Mouse (Mus musculus): ENCODE data around the gene Rgs17.

GRCm38 (mm10) chr10:5871081-5871480 is 51.1 kb downstream of the Rgs17 start:
- TF ChIP-seq CTCF (IDR thresholded peaks at IDR 0.05; ENCODE audit: insufficient read depth, low read depth, low read length) (no peak), POLR2A (IDR thresholded peaks at IDR 0.05; ENCODE audit: insufficient read depth, low read depth, low read length) (no peak)
